Mouse (Mus musculus) kidney, embryonic 15.5 days (tissue): Measurements from ENCODE around the gene Gmfg. TPM values are rescaled to one million over a fixed set of nuclear protein-coding genes. Genes with fewer than 3 reads are reported as not detected.

Source experiments
- ATAC-seq: fragments of 200-750 bp; cut with Nextera tagmentation; replicated peaks from 2 replicates; pipeline ENCODE4 v1.8.0; 2017; ENCODE audit warnings: moderate TSS enrichment; ENCODE audit not compliant: low FRiP score
- H3K27ac ChIP-seq: fragments of 300-500 bp; sonication (generic); 2 replicates; pipeline ENCODE4 v1.5.1; 2015; ENCODE audit warnings: mild to moderate bottlenecking, inconsistent platforms
- H3K27me3 ChIP-seq: fragments of 300-500 bp; sonication (generic); 2 replicates; pipeline ENCODE4 v1.6.1; 2015; ENCODE audit warnings: inconsistent platforms
- H3K36me3 ChIP-seq: fragments of 300-500 bp; sonication (generic); 2 replicates; pipeline ENCODE4 v1.6.1; 2015; ENCODE audit warnings: inconsistent platforms
- H3K4me1 ChIP-seq: fragments of 300-500 bp; sonication (generic); 2 replicates; pipeline ENCODE4 v1.6.1; 2015; ENCODE audit warnings: inconsistent platforms
- H3K4me2 ChIP-seq: fragments of 300-500 bp; sonication (generic); 2 replicates; pipeline ENCODE4 v1.6.1; 2015; ENCODE audit warnings: moderate library complexity, mild to moderate bottlenecking, inconsistent platforms
- H3K4me3 ChIP-seq: fragments of 300-500 bp; sonication (generic); replicated peaks from 2 replicates; pipeline ENCODE4 v1.5.1; 2015; ENCODE audit warnings: mild to moderate bottlenecking, inconsistent platforms
- H3K9ac ChIP-seq: fragments of 300-500 bp; sonication (generic); 2 replicates; pipeline ENCODE4 v1.6.1; 2015; ENCODE audit warnings: mild to moderate bottlenecking, inconsistent platforms
- H3K9me3 ChIP-seq: fragments of 300-500 bp; sonication (generic); replicated peaks from 2 replicates; pipeline ENCODE4 v1.6.1; 2016; ENCODE audit warnings: inconsistent platforms
- WGBS: fragments of 180-500 bp; shearing (Covaris S2); methylation state at CpG from one replicate; pipeline ENCODE4 v1.1.7; 2015; ENCODE audit warnings: mixed read lengths; 5-methylcytosine and 5-hydroxymethylcytosine counted together
- polyA plus RNA-seq: library from polyadenylated mRNA; unstranded; fragments of >200 nt; fragmentation: Nextera tagmentation; extraction: Ambion mirVana; gene quantifications from 2 replicates; pipeline ENCODE4 v1.2.1, GENCODE M21; 2015

The Gmfg gene
- polyA plus RNA-seq: 16.4 and 17.3 TPM in 2 replicates

DNA sequence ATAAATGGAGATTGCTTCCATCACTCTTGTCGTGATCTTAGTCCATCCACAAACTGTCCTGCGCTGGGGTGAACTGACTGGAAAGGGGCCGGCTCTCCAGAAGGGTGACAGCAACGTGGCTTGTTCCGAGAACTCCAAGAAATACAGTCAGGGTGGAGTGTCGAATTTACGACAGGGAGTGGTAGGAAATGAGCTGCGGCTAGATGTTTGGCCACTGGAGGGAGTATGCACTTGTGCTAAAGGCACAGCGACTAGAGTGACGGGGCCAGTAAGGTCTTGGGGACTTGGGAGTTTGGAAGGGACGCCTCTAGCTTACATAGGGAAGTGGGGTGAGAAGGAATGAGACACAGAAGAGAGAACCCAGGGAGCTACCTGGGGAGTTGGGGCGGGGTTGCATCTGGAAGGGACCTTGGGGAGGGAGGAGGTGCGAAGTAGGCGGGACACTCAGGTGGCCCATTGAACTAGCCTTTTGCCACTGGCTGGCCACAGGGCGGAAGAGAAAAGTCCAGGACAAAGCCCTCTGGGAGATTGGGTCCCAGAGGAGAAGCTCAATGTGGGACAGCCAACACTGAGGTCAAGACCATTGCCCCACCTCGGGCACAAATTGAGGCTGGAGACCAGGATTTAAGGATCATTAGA lies at the start of gene Gmfg:
Gene Gmfg (plus strand): TSS at position 516 of the 639 bp plus-strand sequence.
- Histone ChIP-seq H3K4me3 (peak within 1 kb of the TSS; percentile 94), H3K27ac (peak within 1 kb of the TSS; percentile 86), H3K4me1 (peaks cover 40% of the 10 kb centered on the region), H3K9ac (peak within 1 kb of the TSS; percentile 54), H3K27me3 (no peaks in the 10 kb centered on the region), H3K4me2 (peak within 1 kb of the TSS; percentile 85), H3K36me3 (peaks cover 13% of the 10 kb centered on the region), H3K9me3 (no peaks in the 10 kb centered on the region)
- 2% methylated on average over 16 of the region's 16 CpGs for WGBS
- ATAC-seq: peak; percentile 43

DNA sequence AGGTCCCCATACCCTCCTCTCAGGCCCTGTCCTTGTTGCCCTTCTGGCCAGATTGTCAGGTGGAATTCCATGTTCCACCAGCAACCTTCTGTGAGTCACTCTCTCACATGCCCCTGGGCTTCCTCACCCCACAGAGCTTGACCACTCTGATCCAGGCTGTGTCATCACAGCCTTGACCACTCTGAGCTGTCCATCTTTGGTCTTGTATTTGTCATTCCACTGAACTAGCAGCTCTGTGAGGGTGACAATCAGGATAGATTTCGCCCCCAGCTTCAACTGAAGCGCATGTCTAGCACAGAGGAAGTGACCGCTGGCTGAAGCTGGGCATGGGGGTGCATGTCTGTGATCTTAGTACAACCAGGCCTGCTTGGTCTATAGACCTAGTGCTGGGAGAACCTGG lies 46.9 kb upstream of the Gmfg start:
- H3K36me3 ChIP-seq: peaks cover 59% of the 10 kb centered on the region
- H3K9ac ChIP-seq: no peak overlapping the region
- no peak for ATAC-seq
- no peak overlapping the region for H3K4me2 ChIP-seq
- peaks cover 30% of the 10 kb centered on the region for H3K4me1 ChIP-seq
- WGBS: 92% methylated on average over 3 of the region's 3 CpGs
- H3K4me3 ChIP-seq: no peak overlapping the region
- H3K27me3 ChIP-seq: no peaks in the 10 kb centered on the region
- no peaks in the 10 kb centered on the region for H3K9me3 ChIP-seq
- H3K27ac ChIP-seq: no peak overlapping the region

DNA sequence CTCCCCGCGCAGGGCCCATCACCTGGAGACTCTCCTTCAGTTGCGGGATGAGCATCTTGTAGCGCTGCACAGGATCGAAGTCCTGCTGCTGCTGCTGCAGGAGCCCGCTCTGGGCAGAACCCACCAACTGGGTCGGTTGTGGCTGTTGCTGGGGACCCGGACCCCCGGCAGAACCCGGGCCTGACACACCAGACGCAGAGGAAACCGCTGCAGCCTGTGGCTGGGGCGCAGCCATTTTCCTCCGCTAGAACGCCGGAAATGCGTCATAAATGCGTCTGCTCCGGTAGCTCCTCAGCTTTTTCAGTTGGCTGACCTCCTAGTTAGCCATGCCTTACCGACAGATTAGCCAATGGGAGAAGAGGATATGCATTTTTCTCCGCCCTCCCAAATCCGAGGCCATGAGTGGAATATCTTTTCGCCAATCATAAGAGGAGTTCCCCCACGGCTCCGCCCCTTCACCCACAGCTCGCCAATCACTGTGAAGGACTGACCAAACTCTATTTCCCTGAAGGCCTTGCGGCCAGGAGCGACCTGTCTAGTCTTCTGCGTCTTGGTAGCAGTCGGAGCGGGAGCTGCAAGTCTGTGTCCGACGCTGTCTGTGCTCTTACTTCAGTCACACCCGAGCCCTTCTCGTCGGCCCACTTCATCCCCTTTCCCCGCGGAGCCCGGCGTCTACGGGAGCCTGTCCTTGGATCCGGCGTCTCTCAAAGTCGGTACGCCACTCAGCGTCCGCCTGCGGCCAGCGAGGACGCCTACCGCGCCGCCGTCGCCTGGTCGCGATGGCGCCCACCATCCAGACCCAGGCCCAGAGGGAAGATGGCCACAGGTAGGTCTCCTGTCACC lies 44.6 kb upstream of the Gmfg start, which contains the start of the genes Med29 and Paf1:
Gene Med29 (minus strand): TSS at position 280 of the 843 bp plus-strand sequence.
Gene Paf1 (plus strand): TSS at position 523 of the 843 bp plus-strand sequence.
- peaks cover 64% of the 10 kb centered on the region for H3K36me3 ChIP-seq
- ATAC-seq: peak; percentile 98

DNA sequence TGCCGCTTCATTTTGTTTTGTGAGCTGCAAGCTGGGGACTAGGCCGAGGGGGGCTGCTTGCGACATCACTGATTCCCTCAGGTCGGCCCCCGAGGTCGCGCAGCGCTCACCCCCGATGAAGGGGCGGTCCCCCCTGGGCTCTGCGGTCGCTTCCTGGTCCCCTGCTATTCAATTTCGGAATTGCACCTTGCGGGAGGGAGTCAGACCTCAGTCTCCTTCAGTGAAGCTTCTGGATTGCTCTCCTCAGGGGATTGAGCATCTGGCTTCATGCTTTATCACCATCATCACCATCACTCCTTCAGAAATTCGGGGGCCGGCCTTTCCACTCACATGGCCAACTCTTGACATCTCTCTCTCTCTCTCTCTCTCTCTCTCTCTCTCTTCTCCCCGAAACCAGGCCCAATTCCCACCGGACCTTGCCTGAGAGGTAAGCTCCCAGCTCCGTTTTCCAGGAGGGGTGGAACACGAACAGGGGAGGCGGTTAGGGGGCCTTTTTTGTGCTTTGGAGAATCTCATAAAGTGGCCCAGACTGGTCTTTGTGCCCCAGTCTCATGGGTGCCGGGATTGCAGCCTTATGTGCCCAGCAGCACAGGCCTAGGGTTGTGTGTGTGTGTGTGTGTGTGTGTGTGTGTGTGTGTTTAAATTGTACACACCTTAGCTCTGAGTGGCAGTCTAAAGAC lies 43.8 kb upstream of the Gmfg start:
- H3K27ac ChIP-seq: peak overlapping the region; percentile 89
- H3K9me3 ChIP-seq: no peaks in the 10 kb centered on the region
- H3K4me1 ChIP-seq: peaks cover 22% of the 10 kb centered on the region
- peaks cover 64% of the 10 kb centered on the region for H3K36me3 ChIP-seq
- no peak for ATAC-seq
- H3K4me3 ChIP-seq: peak overlapping the region; percentile 96
- 6% methylated on average over 22 of the region's 22 CpGs for WGBS
- peak overlapping the region; percentile 85 for H3K4me2 ChIP-seq
- no peaks in the 10 kb centered on the region for H3K27me3 ChIP-seq
- peak overlapping the region; percentile 91 for H3K9ac ChIP-seq

More for the DNA sequence above, 44.6 kb upstream of the Gmfg start, which contains the start of the genes Med29 and Paf1:
- Histone ChIP-seq H3K4me1 (peaks cover 22% of the 10 kb centered on the region), H3K27ac (peak within 1 kb of the TSS; percentile 89), H3K27me3 (no peaks in the 10 kb centered on the region), H3K4me3 (peak within 1 kb of the TSS; percentile 96), H3K4me2 (peak within 1 kb of the TSS; percentile 85), H3K9ac (peak within 1 kb of the TSS; percentile 91), H3K9me3 (no peaks in the 10 kb centered on the region)
- under 1% methylated on average over 58 of the region's 58 CpGs for WGBS

DNA sequence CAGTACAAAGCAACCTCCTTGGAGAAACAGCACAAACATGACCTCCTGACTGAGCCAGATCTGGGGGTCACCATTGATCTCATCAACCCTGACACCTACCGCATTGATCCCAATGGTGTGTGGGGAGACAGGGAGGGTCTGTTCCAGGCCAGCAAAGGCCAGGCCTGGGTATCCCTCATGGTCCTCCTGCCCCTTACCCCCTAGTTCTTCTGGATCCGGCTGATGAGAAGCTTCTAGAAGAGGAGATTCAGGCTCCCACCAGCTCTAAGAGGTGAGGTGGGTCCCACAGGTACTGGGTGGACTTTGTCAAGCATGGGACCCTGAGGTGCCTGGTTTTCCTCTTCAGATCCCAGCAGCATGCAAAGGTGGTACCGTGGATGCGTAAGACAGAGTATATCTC lies 41.8 kb upstream of the Gmfg start:
- H3K36me3 ChIP-seq: peaks cover 63% of the 10 kb centered on the region
- H3K4me3 ChIP-seq: no peak overlapping the region
- peaks cover 20% of the 10 kb centered on the region for H3K4me1 ChIP-seq
- ATAC-seq: no peak
- WGBS: 93% methylated on average over 4 of the region's 4 CpGs
- H3K27me3 ChIP-seq: no peaks in the 10 kb centered on the region
- H3K27ac ChIP-seq: no peak overlapping the region
- no peak overlapping the region for H3K4me2 ChIP-seq
- no peaks in the 10 kb centered on the region for H3K9me3 ChIP-seq
- H3K9ac ChIP-seq: no peak overlapping the region

GRCm38 (mm10) chr7:28398000-28398399 lies 39.2 kb upstream of the Gmfg start:
- Histone ChIP-seq H3K27ac (no peak overlapping the region), H3K4me2 (no peak overlapping the region), H3K4me3 (no peak overlapping the region), H3K27me3 (no peaks in the 10 kb centered on the region), H3K9ac (no peak overlapping the region), H3K36me3 (peaks cover 84% of the 10 kb centered on the region), H3K9me3 (no peaks in the 10 kb centered on the region), H3K4me1 (peaks cover 10% of the 10 kb centered on the region)
- 70% methylated on average over 3 of the region's 3 CpGs for WGBS
- no peak for ATAC-seq

DNA sequence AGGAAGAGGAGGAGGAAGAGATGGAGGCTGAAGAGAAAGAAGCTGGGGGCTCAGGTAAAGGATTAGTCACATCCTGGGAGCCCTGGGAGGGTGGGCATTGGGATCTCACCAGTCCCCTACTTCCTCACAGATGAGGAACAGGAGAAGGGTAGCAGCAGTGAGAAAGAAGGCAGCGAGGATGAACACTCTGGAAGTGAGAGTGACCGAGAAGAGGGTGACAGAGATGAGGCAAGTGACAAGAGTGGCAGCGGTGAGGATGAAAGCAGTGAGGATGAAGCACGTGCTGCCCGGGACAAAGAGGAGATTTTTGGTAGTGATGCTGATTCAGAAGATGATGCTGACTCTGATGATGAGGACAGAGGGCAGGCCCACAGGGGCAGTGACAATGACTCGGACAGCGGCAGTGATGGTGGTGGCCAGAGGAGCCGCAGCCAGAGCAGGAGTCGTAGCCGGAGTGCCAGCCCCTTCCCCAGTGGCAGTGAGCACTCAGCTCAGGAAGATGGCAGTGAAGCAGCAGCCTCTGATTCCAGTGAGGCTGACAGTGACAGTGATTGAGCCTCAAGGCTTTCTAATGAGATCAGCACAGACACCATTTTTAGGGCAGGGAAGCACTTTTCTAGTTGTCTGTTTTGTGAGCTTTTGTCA lies 38.4 kb upstream of the Gmfg start:
- Histone ChIP-seq H3K36me3 (peaks cover 92% of the 10 kb centered on the region), H3K4me3 (no peak overlapping the region), H3K9me3 (no peaks in the 10 kb centered on the region), H3K27me3 (no peaks in the 10 kb centered on the region), H3K4me2 (no peak overlapping the region), H3K4me1 (peaks cover 4% of the 10 kb centered on the region), H3K9ac (no peak overlapping the region), H3K27ac (no peak overlapping the region)
- ATAC-seq: no peak
- 91% methylated on average over 10 of the region's 10 CpGs for WGBS

GRCm38 (mm10) chr7:28401030-28401429 lies 36.2 kb upstream of the Gmfg start:
- peaks cover 97% of the 10 kb centered on the region for H3K36me3 ChIP-seq
- WGBS: 100% methylated on average over 1 of the region's 1 CpGs
- no peaks in the 10 kb centered on the region for H3K27me3 ChIP-seq
- ATAC-seq: no peak; the same call in 1 of the 2 replicates
- no peak overlapping the region for H3K27ac ChIP-seq
- no peaks in the 10 kb centered on the region for H3K9me3 ChIP-seq
- H3K4me3 ChIP-seq: no peak overlapping the region
- H3K9ac ChIP-seq: no peak overlapping the region
- no peak overlapping the region for H3K4me2 ChIP-seq
- no peaks in the 10 kb centered on the region for H3K4me1 ChIP-seq

- peaks cover 97% of the 10 kb centered on the region for H3K36me3 ChIP-seq
- H3K4me2 ChIP-seq: no peak overlapping the region
- H3K4me3 ChIP-seq: no peak overlapping the region
- WGBS: 74% methylated on average over 3 of the region's 3 CpGs
- no peak overlapping the region for H3K27ac ChIP-seq
- H3K4me1 ChIP-seq: no peaks in the 10 kb centered on the region
- no peaks in the 10 kb centered on the region for H3K27me3 ChIP-seq
- ATAC-seq: no peak
- H3K9me3 ChIP-seq: no peaks in the 10 kb centered on the region
- H3K9ac ChIP-seq: no peak overlapping the region
Measured at GRCm38 (mm10) chr7:28401942-28402341, 35.3 kb upstream of the Gmfg start.

DNA sequence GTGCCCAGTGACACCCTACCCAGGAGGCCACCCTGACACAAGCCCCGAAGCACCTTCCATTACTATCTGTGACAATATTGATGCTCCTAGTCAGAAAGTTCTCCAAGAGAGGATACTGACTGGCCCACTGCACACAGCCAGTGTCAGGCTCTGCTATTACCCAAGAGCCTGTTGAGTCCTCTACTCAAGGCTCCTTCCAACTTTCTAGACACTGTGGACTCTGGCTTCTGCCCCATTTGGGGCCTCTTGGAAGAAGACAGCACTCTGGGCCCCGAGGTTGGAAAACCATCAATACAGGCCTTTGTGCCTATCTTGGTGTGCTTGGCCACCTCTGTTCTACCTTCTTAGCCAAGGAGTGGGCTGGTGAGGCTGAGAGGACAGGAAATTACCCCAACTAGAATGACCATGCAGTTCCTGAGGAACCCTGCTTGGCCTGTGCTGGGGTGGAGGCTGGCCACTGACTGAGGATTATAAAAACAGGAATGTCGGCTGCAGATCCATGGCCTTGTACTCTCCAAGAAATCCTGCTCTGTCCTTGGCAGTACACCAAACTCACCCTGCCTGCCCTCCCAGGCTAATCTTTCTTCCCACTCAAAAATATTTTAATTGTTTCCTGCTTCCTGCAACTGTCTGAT lies 26.3 kb upstream of the Gmfg start:
- 81% methylated on average over 3 of the region's 3 CpGs for WGBS
- Histone ChIP-seq H3K36me3 (peaks cover 99% of the 10 kb centered on the region), H3K27ac (no peak overlapping the region)

DNA sequence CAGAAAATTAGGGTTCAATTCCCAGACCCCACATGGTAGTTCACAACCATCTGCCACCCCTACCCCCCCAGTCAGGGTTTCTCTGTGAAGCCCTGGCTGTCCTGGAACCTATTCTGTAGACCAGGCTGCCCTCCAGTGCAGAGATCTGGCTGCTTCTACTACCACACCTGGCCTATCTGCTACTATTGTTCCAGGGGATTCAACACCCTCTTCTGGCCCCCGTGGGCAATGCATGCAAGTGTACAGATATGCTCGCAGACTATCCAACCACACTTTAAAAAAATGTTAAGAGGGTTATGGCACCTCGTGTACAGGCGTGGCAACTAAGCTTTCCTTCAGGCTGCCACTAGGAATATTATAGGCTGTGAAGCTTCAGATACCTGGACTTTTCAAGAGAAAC lies 24.4 kb upstream of the Gmfg start:
- Histone ChIP-seq H3K4me3 (no peak overlapping the region), H3K27ac (no peak overlapping the region), H3K36me3 (peaks cover 98% of the 10 kb centered on the region), H3K4me2 (no peak overlapping the region), H3K4me1 (no peaks in the 10 kb centered on the region), H3K9me3 (no peaks in the 10 kb centered on the region), H3K9ac (no peak overlapping the region), H3K27me3 (no peaks in the 10 kb centered on the region)
- WGBS: 90% methylated on average over 4 of the region's 4 CpGs
- ATAC-seq: no peak

More for the DNA sequence above, 26.3 kb upstream of the Gmfg start:
- H3K4me3 ChIP-seq: no peak overlapping the region
- no peaks in the 10 kb centered on the region for H3K27me3 ChIP-seq
- no peaks in the 10 kb centered on the region for H3K9me3 ChIP-seq
- ATAC-seq: no peak
- H3K4me2 ChIP-seq: no peak overlapping the region
- H3K4me1 ChIP-seq: no peaks in the 10 kb centered on the region
- H3K9ac ChIP-seq: no peak overlapping the region
